Comparison of ENCODE assay signal across 32 mouse cellular contexts in the genomic region with DNA sequence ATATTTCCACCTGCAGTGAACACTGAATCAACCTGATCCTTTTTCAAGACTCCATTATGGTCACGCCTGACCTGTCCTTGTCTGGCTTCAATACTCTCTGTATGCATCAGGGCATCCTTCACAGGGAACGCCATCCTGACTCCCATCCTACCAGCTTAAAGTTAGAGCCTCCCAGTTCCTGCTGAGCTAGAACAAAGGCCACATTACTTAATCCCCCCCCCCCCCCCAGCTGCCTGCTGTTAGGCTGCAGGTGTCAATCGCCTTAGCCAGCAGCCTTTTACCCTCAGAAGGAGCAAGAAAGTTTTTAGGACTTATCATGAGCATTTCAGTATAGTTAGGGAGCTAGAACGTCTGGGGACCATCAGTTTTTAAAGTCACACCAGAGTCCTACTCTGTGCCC. TPM values are rescaled to one million over a fixed set of nuclear protein-coding genes. Genes with fewer than 3 reads are reported as not detected.
DNase-seq lines count a peak whose midpoint lies in the region; ATAC-seq and TF ChIP-seq lines count a peak whose summit lies in the region.
"Had no signal": no experiment of that assay in that cellular context is flagged by ENCODE, and none has a peak within 500 bp of the region (broad histone marks: within the 10 kb centered on the region; RNA-seq: fewer than 3 reads in every experiment).

No protein-coding gene starts in this region.

- H3K36me3 ChIP-seq in forebrain, embryonic 11.5 days (ENCODE audit: control insufficient read depth, insufficient read depth, low read length): no peaks in the 10 kb centered on the region
- H3K36me3 ChIP-seq in forebrain, postnatal 0 days (ENCODE audit: insufficient read depth): no peaks in the 10 kb centered on the region
- H3K36me3 ChIP-seq in lung, embryonic 16.5 days (ENCODE audit: control insufficient read depth, insufficient read depth, low read length): no peaks in the 10 kb centered on the region
- H3K36me3 ChIP-seq: embryonic facial prominence, embryonic 12.5 days; embryonic facial prominence, embryonic 15.5 days; forebrain, embryonic 12.5 days; forebrain, embryonic 15.5 days; G1E; hindbrain, embryonic 12.5 days; hindbrain, embryonic 15.5 days had no signal

- H3K4me2 ChIP-seq in forebrain, embryonic 11.5 days (ENCODE audit: low read depth, low read length, severe bottlenecking): no peak overlapping the region
- no peak overlapping the region for H3K4me2 ChIP-seq in forebrain, postnatal 0 days (ENCODE audit: low read depth)
- no peak overlapping the region for H3K4me2 ChIP-seq in lung, embryonic 16.5 days (ENCODE audit: low read depth, low read length)
- H3K4me2 ChIP-seq: embryonic facial prominence, embryonic 12.5 days; embryonic facial prominence, embryonic 15.5 days; forebrain, embryonic 12.5 days; forebrain, embryonic 15.5 days; heart, embryonic 11.5 days; hindbrain, embryonic 12.5 days; hindbrain, embryonic 15.5 days had no signal

- H3K4me1 ChIP-seq in forebrain, embryonic 11.5 days (replicated peaks; ENCODE audit: control insufficient read depth, insufficient read depth, low read length): no peaks in the 10 kb centered on the region
- no peaks in the 10 kb centered on the region for H3K4me1 ChIP-seq in forebrain, postnatal 0 days (ENCODE audit: insufficient read depth)
- no peaks in the 10 kb centered on the region for H3K4me1 ChIP-seq in lung, embryonic 16.5 days (replicated peaks; ENCODE audit: control insufficient read depth, insufficient read depth, low read length)
- H3K4me1 ChIP-seq: embryonic facial prominence, embryonic 12.5 days; embryonic facial prominence, embryonic 15.5 days; forebrain, embryonic 15.5 days; hindbrain, embryonic 15.5 days had no signal

- no peaks in the 10 kb centered on the region for H3K9me3 ChIP-seq in forebrain, embryonic 11.5 days (ENCODE audit: control insufficient read depth, low read length)
- no peaks in the 10 kb centered on the region for H3K9me3 ChIP-seq in forebrain, postnatal 0 days (ENCODE audit: low read length)
- H3K9me3 ChIP-seq in lung, embryonic 16.5 days (ENCODE audit: control insufficient read depth, low read length): no peaks in the 10 kb centered on the region
- H3K9me3 ChIP-seq: embryonic facial prominence, embryonic 12.5 days; embryonic facial prominence, embryonic 15.5 days; forebrain, embryonic 12.5 days; forebrain, embryonic 15.5 days; hindbrain, embryonic 12.5 days; hindbrain, embryonic 15.5 days had no signal

- H3K27ac ChIP-seq in forebrain, embryonic 11.5 days (ENCODE audit: low read depth, low read length): no peak overlapping the region
- no peak overlapping the region for H3K27ac ChIP-seq in forebrain, postnatal 0 days (ENCODE audit: low read depth, low read length)
- peak overlapping the region; percentile 33; the same call in 1 of the 2 replicates for H3K27ac ChIP-seq in lung, embryonic 16.5 days (ENCODE audit: low read length)
- H3K27ac ChIP-seq: embryonic facial prominence, embryonic 12.5 days; embryonic facial prominence, embryonic 15.5 days; forebrain, embryonic 12.5 days; forebrain, embryonic 15.5 days; heart, adult 2 months; hindbrain, embryonic 12.5 days; hindbrain, embryonic 15.5 days had no signal

- ATAC-seq in forebrain, embryonic 11.5 days (replicated peaks; ENCODE audit: low FRiP score): no peak
- ATAC-seq in forebrain, postnatal 0 days: no peak
- ATAC-seq in lung, embryonic 16.5 days (ENCODE audit: low read depth): no peak
- ATAC-seq: forebrain, embryonic 15.5 days had no signal

- H3K4me3 ChIP-seq in forebrain, embryonic 11.5 days (ENCODE audit: low read depth, low read length): no peak overlapping the region
- no peak overlapping the region for H3K4me3 ChIP-seq in forebrain, postnatal 0 days (ENCODE audit: low read depth, low read length)
- no peak overlapping the region for H3K4me3 ChIP-seq in lung, embryonic 16.5 days (ENCODE audit: low read length)
- H3K4me3 ChIP-seq: embryonic facial prominence, embryonic 12.5 days; embryonic facial prominence, embryonic 15.5 days; forebrain, embryonic 12.5 days; forebrain, embryonic 15.5 days; heart, adult 2 months; hindbrain, embryonic 12.5 days; hindbrain, embryonic 15.5 days had no signal

- H3K9ac ChIP-seq in forebrain, embryonic 11.5 days (ENCODE audit: low read length): no peak overlapping the region
- no peak overlapping the region for H3K9ac ChIP-seq in forebrain, postnatal 0 days
- H3K9ac ChIP-seq in lung, embryonic 16.5 days (ENCODE audit: low read length): no peak overlapping the region
- H3K9ac ChIP-seq: embryonic facial prominence, embryonic 12.5 days; embryonic facial prominence, embryonic 15.5 days; forebrain, embryonic 12.5 days; forebrain, embryonic 15.5 days; hindbrain, embryonic 12.5 days; hindbrain, embryonic 15.5 days had no signal

- H3K27me3 ChIP-seq in forebrain, embryonic 11.5 days (ENCODE audit: control insufficient read depth, insufficient read depth, low read length): peaks cover 5% of the 10 kb centered on the region; the same call in 1 of the 2 replicates
- no peaks in the 10 kb centered on the region for H3K27me3 ChIP-seq in forebrain, postnatal 0 days (ENCODE audit: insufficient read depth, low read length)
- H3K27me3 ChIP-seq in lung, embryonic 16.5 days (ENCODE audit: control insufficient read depth, insufficient read depth, low read depth, low read length): no peaks in the 10 kb centered on the region
- H3K27me3 ChIP-seq: embryonic facial prominence, embryonic 12.5 days; embryonic facial prominence, embryonic 15.5 days; forebrain, embryonic 15.5 days; hindbrain, embryonic 12.5 days; hindbrain, embryonic 15.5 days had no signal

- DNase-seq in forebrain, embryonic 11.5 days (ENCODE audit: low spot score): peak; percentile 56
- DNase-seq in forebrain, postnatal 0 days: no peak
- no peak for DNase-seq in lung, postnatal 36 days
- DNase-seq in R1 (ENCODE audit: low read depth, low spot score) (peak; percentile 17), MN1 (ENCODE audit: low spot score) (no peak)
- peak; percentile 35 for DNase-seq in retina, embryonic 14.5 days (ENCODE audit: low spot score)
- no peak for DNase-seq in adrenal gland, adult 8-10 months
- DNase-seq: adrenal gland, postnatal 14 days; B cell, adult 2 months; cerebellum, adult 11 months; cerebellum, adult 2 months; cerebellum, adult 9-11 months; cerebellum, postnatal 36 days; gastrocnemius, postnatal 10 days; gastrocnemius, postnatal 36 days; heart, adult 2 months had no signal

- under 1% methylated on average over 4 of the region's 4 CpGs for WGBS in forebrain, embryonic 11.5 days
- 10% methylated on average over 4 of the region's 4 CpGs for WGBS in forebrain, postnatal 0 days
- 18% methylated on average over 4 of the region's 4 CpGs for WGBS in lung, embryonic 16.5 days

- no peak for TF ChIP-seq CTCF in forebrain, postnatal 0 days (IDR thresholded peaks at IDR 0.05; ENCODE audit: low read depth)

RNA-seq across cellular contexts. Expression of gene Ces5a, which starts 46.9 kb away (rescaled TPM):
- polyA plus RNA-seq in forebrain, embryonic 11.5 days (2014; fragmentation: Nextera tagmentation; extraction: Ambion mirVana): not detected in 2 replicates
- total RNA-seq in forebrain, postnatal 0 days (2014; rRNA removed): 0.62 and 1.2 TPM in 2 replicates
- 0.67 and 0.94 TPM in 2 replicates for polyA plus RNA-seq in forebrain, postnatal 0 days (2015; fragmentation: Nextera tagmentation; extraction: Ambion mirVana)
- polyA plus RNA-seq in lung, embryonic 16.5 days (2015; fragmentation: Nextera tagmentation; extraction: Ambion mirVana): 0.09 TPM in 1 of 2 replicates, not detected in the other
- not detected for total RNA-seq in adrenal gland, adult 8-10 months (2022)
- total RNA-seq: adrenal gland, adult 18-20 months; adrenal gland, postnatal 14 days; adrenal gland, postnatal 4 days; CH12.LX; G1E; granulocyte monocyte progenitor cell, adult 5-6 weeks; heart, adult 2 months; heart, postnatal 25 days; hematopoietic stem cell, adult 5-6 weeks had no signal
- polyA plus RNA-seq: G1E; heart, adult 2 months; heart, embryonic 11.5 days; intestine, embryonic 14.5 days had no signal

Comparison
In these comparisons a context has a peak if more than half of its experiments do, and no peak if none do; other contexts are left out.
1. DNase-seq: peak in forebrain, embryonic 11.5 days (single experiment), R1 (single experiment) and retina, embryonic 14.5 days (single experiment); none in forebrain, postnatal 0 days (single experiment), lung, postnatal 36 days (single experiment), MN1 (single experiment) and adrenal gland, adult 8-10 months (single experiment).